Mouse (Mus musculus) heart, embryonic 15.5 days (tissue): ENCODE measurements at regions not wholly inside any gene's neighbourhood (a gene's known extent, or its start where the extent isn't known, plus 50 kb on each side); places are given as distances from the start of the nearest gene placed in this dataset.

Experiments
- ATAC-seq: fragments of 200-750 bp; cut with Nextera tagmentation; replicated peaks from 2 replicates; pipeline ENCODE4 v1.8.0; 2017; ENCODE audit warnings: low read depth, moderate TSS enrichment; ENCODE audit not compliant: insufficient number of reproducible peaks, insufficient read depth, low FRiP score
- H3K27ac ChIP-seq: fragments of 300-500 bp; sonication (generic); 2 replicates; pipeline ENCODE4 v1.5.1; 2015; ENCODE audit warnings: mild to moderate bottlenecking, inconsistent platforms
- H3K27me3 ChIP-seq: fragments of 300-500 bp; sonication (generic); 2 replicates; pipeline ENCODE4 v1.6.1; 2015; ENCODE audit warnings: inconsistent platforms
- H3K36me3 ChIP-seq: fragments of 300-500 bp; sonication (generic); 2 replicates; pipeline ENCODE4 v1.6.1; 2015; ENCODE audit warnings: mild to moderate bottlenecking, inconsistent platforms
- H3K4me1 ChIP-seq: fragments of 300-500 bp; sonication (generic); replicated peaks from 2 replicates; pipeline ENCODE4 v1.6.1; 2015; ENCODE audit warnings: inconsistent platforms
- H3K4me2 ChIP-seq: fragments of 300-500 bp; sonication (generic); 2 replicates; pipeline ENCODE4 v1.6.1; 2015; ENCODE audit warnings: inconsistent platforms, mild to moderate bottlenecking, moderate library complexity
- H3K4me3 ChIP-seq: fragments of 300-500 bp; sonication (generic); 2 replicates; pipeline ENCODE4 v1.5.1; 2015; ENCODE audit warnings: mild to moderate bottlenecking, inconsistent platforms
- H3K9ac ChIP-seq: fragments of 300-500 bp; sonication (generic); 2 replicates; pipeline ENCODE4 v1.6.1; 2015; ENCODE audit warnings: mild to moderate bottlenecking, inconsistent platforms
- H3K9me3 ChIP-seq: fragments of 300-500 bp; sonication (generic); replicated peaks from 2 replicates; pipeline ENCODE4 v1.6.1; 2016; ENCODE audit warnings: inconsistent platforms
- WGBS: fragments of 180-500 bp; shearing (Covaris S2); methylation state at CpG from one replicate; pipeline ENCODE4 v1.1.7; 2015; ENCODE audit warnings: mixed read lengths; 5-methylcytosine and 5-hydroxymethylcytosine counted together

- H3K36me3 ChIP-seq = no peaks in the 10 kb centered on the region
- H3K4me2 ChIP-seq = no peak overlapping the region
- no peak overlapping the region for H3K9ac ChIP-seq
- no peak overlapping the region for H3K4me3 ChIP-seq
- no peaks in the 10 kb centered on the region for H3K4me1 ChIP-seq
- H3K27me3 ChIP-seq = no peaks in the 10 kb centered on the region
- H3K27ac ChIP-seq = no peak overlapping the region
- no peak for ATAC-seq
- no peaks in the 10 kb centered on the region for H3K9me3 ChIP-seq
- 55% methylated on average over 2 of the region's 2 CpGs for WGBS
Measured at GRCm38 (mm10) chr9:33238846-33239245, 602.8 kb downstream of the Ets1 start.

GRCm38 (mm10) chr9:33240506-33240905 lies 604.5 kb downstream of the Ets1 start:
- Histone ChIP-seq H3K9me3 (no peaks in the 10 kb centered on the region), H3K4me3 (no peak overlapping the region), H3K4me2 (no peak overlapping the region), H3K36me3 (no peaks in the 10 kb centered on the region), H3K4me1 (no peaks in the 10 kb centered on the region), H3K9ac (no peak overlapping the region), H3K27ac (no peak overlapping the region), H3K27me3 (no peaks in the 10 kb centered on the region)
- 44% methylated on average over 1 of the region's 1 CpGs for WGBS
- ATAC-seq = no peak

GRCm38 (mm10) chr9:33240914-33241635 lies 605.1 kb downstream of the Ets1 start:
- Histone ChIP-seq H3K4me1 (no peaks in the 10 kb centered on the region), H3K27me3 (no peaks in the 10 kb centered on the region), H3K36me3 (no peaks in the 10 kb centered on the region), H3K4me3 (no peak overlapping the region), H3K4me2 (no peak overlapping the region), H3K9me3 (no peaks in the 10 kb centered on the region), H3K27ac (no peak overlapping the region), H3K9ac (no peak overlapping the region)
- WGBS = 68% methylated on average over 3 of the region's 3 CpGs
- ATAC-seq = no peak

GRCm38 (mm10) chr9:33246932-33247331 lies 610.9 kb downstream of the Ets1 start:
- 24% methylated on average over 2 of the region's 2 CpGs for WGBS
- ATAC-seq = no peak
- Histone ChIP-seq H3K9ac (no peak overlapping the region), H3K4me2 (no peak overlapping the region), H3K4me3 (no peak overlapping the region), H3K4me1 (no peaks in the 10 kb centered on the region), H3K27ac (no peak overlapping the region), H3K36me3 (no peaks in the 10 kb centered on the region), H3K27me3 (no peaks in the 10 kb centered on the region), H3K9me3 (no peaks in the 10 kb centered on the region)

- ATAC-seq = no peak
- H3K4me2 ChIP-seq = no peak overlapping the region
- H3K27ac ChIP-seq = no peak overlapping the region
- no peaks in the 10 kb centered on the region for H3K4me1 ChIP-seq
- H3K9me3 ChIP-seq = no peaks in the 10 kb centered on the region
- no peaks in the 10 kb centered on the region for H3K27me3 ChIP-seq
- H3K36me3 ChIP-seq = no peaks in the 10 kb centered on the region
- H3K4me3 ChIP-seq = no peak overlapping the region
- WGBS = 64% methylated on average over 6 of the region's 6 CpGs
- no peak overlapping the region for H3K9ac ChIP-seq
Measured at GRCm38 (mm10) chr9:33258241-33258640, 622.2 kb downstream of the Ets1 start.

GRCm38 (mm10) chr9:33260171-33260570 lies 624.1 kb downstream of the Ets1 start:
- Histone ChIP-seq H3K4me1 (no peaks in the 10 kb centered on the region), H3K4me2 (no peak overlapping the region), H3K27ac (no peak overlapping the region), H3K36me3 (no peaks in the 10 kb centered on the region), H3K4me3 (no peak overlapping the region), H3K9me3 (no peaks in the 10 kb centered on the region), H3K9ac (no peak overlapping the region), H3K27me3 (no peaks in the 10 kb centered on the region)
- 27% methylated on average over 4 of the region's 4 CpGs for WGBS
- no peak for ATAC-seq

- no peaks in the 10 kb centered on the region for H3K36me3 ChIP-seq
- H3K4me3 ChIP-seq = no peak overlapping the region
- H3K9me3 ChIP-seq = no peaks in the 10 kb centered on the region
- ATAC-seq = no peak
- 86% methylated on average over 5 of the region's 5 CpGs for WGBS
- H3K27me3 ChIP-seq = no peaks in the 10 kb centered on the region
- no peak overlapping the region for H3K27ac ChIP-seq
- H3K4me2 ChIP-seq = no peak overlapping the region
- H3K9ac ChIP-seq = no peak overlapping the region
- H3K4me1 ChIP-seq = no peaks in the 10 kb centered on the region
Measured at GRCm38 (mm10) chr9:33289381-33289780, 653.4 kb downstream of the Ets1 start.

- H3K27ac ChIP-seq = no peak overlapping the region
- no peaks in the 10 kb centered on the region for H3K4me1 ChIP-seq
- no peak for ATAC-seq
- H3K27me3 ChIP-seq = no peaks in the 10 kb centered on the region
- H3K9me3 ChIP-seq = no peaks in the 10 kb centered on the region
- H3K4me3 ChIP-seq = no peak overlapping the region
- H3K9ac ChIP-seq = no peak overlapping the region
- H3K4me2 ChIP-seq = no peak overlapping the region
- no peaks in the 10 kb centered on the region for H3K36me3 ChIP-seq
Measured at GRCm38 (mm10) chr9:33292116-33292515, 656.1 kb downstream of the Ets1 start.

- 9% methylated on average over 2 of the region's 2 CpGs for WGBS
- Histone ChIP-seq H3K27me3 (no peaks in the 10 kb centered on the region), H3K4me1 (no peaks in the 10 kb centered on the region), H3K36me3 (no peaks in the 10 kb centered on the region), H3K9me3 (no peaks in the 10 kb centered on the region), H3K4me3 (no peak overlapping the region), H3K27ac (no peak overlapping the region), H3K9ac (no peak overlapping the region), H3K4me2 (no peak overlapping the region)
- ATAC-seq = no peak
Measured at GRCm38 (mm10) chr9:33295925-33296324, 659.9 kb downstream of the Ets1 start.

GRCm38 (mm10) chr9:33319525-33320025 lies 683.6 kb downstream of the Ets1 start:
- ATAC-seq = no peak
- no peak overlapping the region for H3K27ac ChIP-seq
- no peaks in the 10 kb centered on the region for H3K4me1 ChIP-seq
- H3K36me3 ChIP-seq = no peaks in the 10 kb centered on the region
- H3K27me3 ChIP-seq = no peaks in the 10 kb centered on the region
- no peak overlapping the region for H3K4me3 ChIP-seq
- whole genome bisulfite sequencing = 72% methylated on average over 1 of the region's 1 CpGs
- no peak overlapping the region for H3K9ac ChIP-seq
- no peaks in the 10 kb centered on the region for H3K9me3 ChIP-seq
- H3K4me2 ChIP-seq = no peak overlapping the region

GRCm38 (mm10) chr9:33327722-33328121 lies 691.7 kb downstream of the Ets1 start:
- no peaks in the 10 kb centered on the region for H3K4me1 ChIP-seq
- ATAC-seq = no peak
- no peaks in the 10 kb centered on the region for H3K27me3 ChIP-seq

GRCm38 (mm10) chr9:33350258-33350657 lies 714.2 kb downstream of the Ets1 start:
- Histone ChIP-seq H3K9me3 (no peaks in the 10 kb centered on the region), H3K27ac (no peak overlapping the region), H3K4me2 (no peak overlapping the region), H3K4me3 (no peak overlapping the region), H3K27me3 (no peaks in the 10 kb centered on the region), H3K36me3 (no peaks in the 10 kb centered on the region), H3K4me1 (no peaks in the 10 kb centered on the region), H3K9ac (no peak overlapping the region)
- no peak for ATAC-seq

More at GRCm38 (mm10) chr9:33327722-33328121, 691.7 kb downstream of the Ets1 start:
- WGBS = 58% methylated on average over 2 of the region's 2 CpGs
- Histone ChIP-seq H3K27ac (no peak overlapping the region), H3K4me3 (no peak overlapping the region), H3K36me3 (no peaks in the 10 kb centered on the region), H3K9me3 (no peaks in the 10 kb centered on the region), H3K4me2 (no peak overlapping the region), H3K9ac (no peak overlapping the region)
